Mouse (Mus musculus): ENCODE measurements at regions not wholly inside any gene's neighbourhood (a gene's known extent, or its start where the extent isn't known, plus 50 kb on each side); places are given as distances from the start of the nearest gene placed in this dataset.

GRCm38 (mm10) chr10:6053207-6053606 lies 131.0 kb upstream of the Rgs17 start:
- H3K4me1 ChIP-seq (ENCODE audit: control insufficient read depth, insufficient read depth, low read length): no peaks in the 10 kb centered on the region
- TF ChIP-seq POLR2A (IDR thresholded peaks at IDR 0.05; ENCODE audit: low read depth, low read length): no peak
- no peak for TF ChIP-seq CTCF (IDR thresholded peaks at IDR 0.05; ENCODE audit: borderline replicate concordance, insufficient read depth, low read length)
- H3K4me3 ChIP-seq (ENCODE audit: insufficient read depth, low read length): no peak overlapping the region
- no peak overlapping the region for H3K27ac ChIP-seq (ENCODE audit: insufficient read depth, low read length)

- H3K4me3 ChIP-seq (ENCODE audit: insufficient read depth, low read length): no peak overlapping the region
- TF ChIP-seq POLR2A (IDR thresholded peaks at IDR 0.05; ENCODE audit: low read depth, low read length) (no peak), CTCF (IDR thresholded peaks at IDR 0.05; ENCODE audit: borderline replicate concordance, insufficient read depth, low read length) (no peak)
- no peak overlapping the region for H3K27ac ChIP-seq (ENCODE audit: insufficient read depth, low read length)
- H3K4me1 ChIP-seq (ENCODE audit: control insufficient read depth, insufficient read depth, low read length): no peaks in the 10 kb centered on the region
Measured at GRCm38 (mm10) chr10:6043358-6043757, 121.2 kb upstream of the Rgs17 start.

- no peaks in the 10 kb centered on the region for H3K4me1 ChIP-seq (ENCODE audit: control insufficient read depth, insufficient read depth, low read length)
- TF ChIP-seq POLR2A (IDR thresholded peaks at IDR 0.05; ENCODE audit: low read depth, low read length) (no peak), CTCF (IDR thresholded peaks at IDR 0.05; ENCODE audit: borderline replicate concordance, insufficient read depth, low read length) (no peak)
- no peak overlapping the region for H3K4me3 ChIP-seq (ENCODE audit: insufficient read depth, low read length)
- H3K27ac ChIP-seq (ENCODE audit: insufficient read depth, low read length): no peak overlapping the region
Measured at GRCm38 (mm10) chr10:6039771-6040170, 117.6 kb upstream of the Rgs17 start.

GRCm38 (mm10) chr10:6035792-6036487 lies 113.7 kb upstream of the Rgs17 start:
- TF ChIP-seq POLR2A (IDR thresholded peaks at IDR 0.05; ENCODE audit: low read depth, low read length): no peak
- TF ChIP-seq CTCF (IDR thresholded peaks at IDR 0.05; ENCODE audit: borderline replicate concordance, insufficient read depth, low read length): peak; percentile 98
- no peak overlapping the region for H3K27ac ChIP-seq (ENCODE audit: insufficient read depth, low read length)
- H3K4me1 ChIP-seq (ENCODE audit: control insufficient read depth, insufficient read depth, low read length): no peaks in the 10 kb centered on the region
- no peak overlapping the region for H3K4me3 ChIP-seq (ENCODE audit: insufficient read depth, low read length)

GRCm38 (mm10) chr10:6032469-6032868 lies 110.3 kb upstream of the Rgs17 start:
- no peak overlapping the region for H3K27ac ChIP-seq (ENCODE audit: insufficient read depth, low read length)
- no peaks in the 10 kb centered on the region for H3K4me1 ChIP-seq (ENCODE audit: control insufficient read depth, insufficient read depth, low read length)
- H3K4me3 ChIP-seq (ENCODE audit: insufficient read depth, low read length): no peak overlapping the region
- no peak for TF ChIP-seq POLR2A (IDR thresholded peaks at IDR 0.05; ENCODE audit: low read depth, low read length)
- TF ChIP-seq CTCF (IDR thresholded peaks at IDR 0.05; ENCODE audit: borderline replicate concordance, insufficient read depth, low read length): no peak

- Histone ChIP-seq H3K27ac (ENCODE audit: insufficient read depth, low read length) (no peak overlapping the region), H3K4me3 (ENCODE audit: insufficient read depth, low read length) (no peak overlapping the region), H3K4me1 (ENCODE audit: control insufficient read depth, insufficient read depth, low read length) (no peaks in the 10 kb centered on the region)
- no peak for TF ChIP-seq CTCF (IDR thresholded peaks at IDR 0.05; ENCODE audit: borderline replicate concordance, insufficient read depth, low read length)
- TF ChIP-seq POLR2A (IDR thresholded peaks at IDR 0.05; ENCODE audit: low read depth, low read length): no peak
Measured at GRCm38 (mm10) chr10:6027551-6027950, 105.4 kb upstream of the Rgs17 start.

GRCm38 (mm10) chr10:6026317-6026716 lies 104.1 kb upstream of the Rgs17 start:
- no peak overlapping the region for H3K4me3 ChIP-seq (ENCODE audit: insufficient read depth, low read length)
- TF ChIP-seq CTCF (IDR thresholded peaks at IDR 0.05; ENCODE audit: borderline replicate concordance, insufficient read depth, low read length) (no peak), POLR2A (IDR thresholded peaks at IDR 0.05; ENCODE audit: low read depth, low read length) (no peak)
- no peak overlapping the region for H3K27ac ChIP-seq (ENCODE audit: insufficient read depth, low read length)
- no peaks in the 10 kb centered on the region for H3K4me1 ChIP-seq (ENCODE audit: control insufficient read depth, insufficient read depth, low read length)

- Histone ChIP-seq H3K4me1 (ENCODE audit: control insufficient read depth, insufficient read depth, low read length) (no peaks in the 10 kb centered on the region), H3K4me3 (ENCODE audit: insufficient read depth, low read length) (no peak overlapping the region), H3K27ac (ENCODE audit: insufficient read depth, low read length) (no peak overlapping the region)
- no peak for TF ChIP-seq POLR2A (IDR thresholded peaks at IDR 0.05; ENCODE audit: low read depth, low read length)
- no peak for TF ChIP-seq CTCF (IDR thresholded peaks at IDR 0.05; ENCODE audit: borderline replicate concordance, insufficient read depth, low read length)
Measured at GRCm38 (mm10) chr10:6022609-6023283, 100.5 kb upstream of the Rgs17 start.

- Histone ChIP-seq H3K4me1 (ENCODE audit: control insufficient read depth, insufficient read depth, low read length) (no peaks in the 10 kb centered on the region), H3K27ac (ENCODE audit: insufficient read depth, low read length) (no peak overlapping the region), H3K4me3 (ENCODE audit: insufficient read depth, low read length) (no peak overlapping the region)
- TF ChIP-seq CTCF (IDR thresholded peaks at IDR 0.05; ENCODE audit: borderline replicate concordance, insufficient read depth, low read length) (no peak), POLR2A (IDR thresholded peaks at IDR 0.05; ENCODE audit: low read depth, low read length) (no peak)
Measured at GRCm38 (mm10) chr10:6020944-6021684, 98.9 kb upstream of the Rgs17 start.

- Histone ChIP-seq H3K4me1 (ENCODE audit: control insufficient read depth, insufficient read depth, low read length) (no peaks in the 10 kb centered on the region), H3K27ac (ENCODE audit: insufficient read depth, low read length) (no peak overlapping the region), H3K4me3 (ENCODE audit: insufficient read depth, low read length) (no peak overlapping the region)
- no peak for TF ChIP-seq CTCF (IDR thresholded peaks at IDR 0.05; ENCODE audit: borderline replicate concordance, insufficient read depth, low read length)
Measured at GRCm38 (mm10) chr10:6013743-6014142, 91.5 kb upstream of the Rgs17 start.
